Mouse (Mus musculus) liver, adult 2 months (tissue): ENCODE measurements around the gene Bcl6b.

Experiments used
- CTCF ChIP-seq: fragments of 200-500 bp; IDR thresholded peaks from 2 replicates; pipeline ENCODE4 v1.5.1; 2011; ENCODE audit warnings: low read depth, low read length, control low read depth
- POLR2A ChIP-seq: fragments of 200-500 bp; IDR thresholded peaks from 2 replicates; pipeline ENCODE4 v1.6.1; 2011; ENCODE audit warnings: low read length, control low read depth; ENCODE audit not compliant: insufficient read depth; ENCODE audit errors: extremely low read depth

- TF ChIP-seq POLR2A (no peak), CTCF (no peak)
Observed at GRCm38 (mm10) chr11:70235254-70235900, 5.8 kb upstream of the Bcl6b start.
